Mouse (Mus musculus) monocyte, adult 2 months (primary cell): ENCODE results near the gene Nabp2.

Experiments
- DNase-seq, 2 experiments: peaks; one replicate each; pipeline ENCODE4 v3.0.0; 2022; ENCODE audit warnings: low spot score in 2 of 2, low read depth in 1 of 2

Gene Nabp2

GRCm38 (mm10) chr10:128429454-128429853 lies 18.2 kb upstream of the Nabp2 start:
- no peak for DNase-seq

GRCm38 (mm10) chr10:128429052-128429451 lies 17.8 kb upstream of the Nabp2 start:
- no peak for DNase-seq

- DNase-seq, result no peak
Observed at GRCm38 (mm10) chr10:128425260-128425659, 14.0 kb upstream of the Nabp2 start.

- DNase-seq, result no peak
Observed at GRCm38 (mm10) chr10:128424604-128425003, 13.3 kb upstream of the Nabp2 start.

GRCm38 (mm10) chr10:128422426-128422825 lies 11.1 kb upstream of the Nabp2 start:
- DNase-seq, result no peak

GRCm38 (mm10) chr10:128414848-128415247 lies 3.6 kb upstream of the Nabp2 start:
- DNase-seq, result no peak

- DNase-seq, result no peak
Observed at GRCm38 (mm10) chr10:128413076-128413475, 1.8 kb upstream of the Nabp2 start.

GRCm38 (mm10) chr10:128412558-128412957 lies 1.3 kb upstream of the Nabp2 start:
- no peak for DNase-seq

- no peak for DNase-seq
Observed at GRCm38 (mm10) chr10:128412055-128412381, 726 bp upstream of the Nabp2 start.

- no peak for DNase-seq
Observed at GRCm38 (mm10) chr10:128410560-128410845, 789 bp downstream of the Nabp2 start.

GRCm38 (mm10) chr10:128409692-128410559 lies 1.4 kb downstream of the Nabp2 start:
- DNase-seq, result peak; percentile 93 to 95

GRCm38 (mm10) chr10:128408591-128409535 lies 2.4 kb downstream of the Nabp2 start:
- DNase-seq, result no peak

- DNase-seq, result no peak
Observed at GRCm38 (mm10) chr10:128403931-128404330, 7.4 kb downstream of the Nabp2 start.

GRCm38 (mm10) chr10:128401638-128402037 lies 9.7 kb downstream of the Nabp2 start:
- no peak for DNase-seq

- no peak for DNase-seq
Observed at GRCm38 (mm10) chr10:128401056-128401455, 10.2 kb downstream of the Nabp2 start, which contains the start of gene Slc39a5. TSS of gene Slc39a5 (minus strand) at chr10:128401229.

GRCm38 (mm10) chr10:128400338-128400737 lies 11.0 kb downstream of the Nabp2 start:
- DNase-seq, result no peak

- DNase-seq, result no peak
Observed at GRCm38 (mm10) chr10:128397466-128397865, 13.8 kb downstream of the Nabp2 start.

GRCm38 (mm10) chr10:128396716-128397264 lies 14.5 kb downstream of the Nabp2 start:
- DNase-seq, result no peak

GRCm38 (mm10) chr10:128396017-128396673 lies 15.1 kb downstream of the Nabp2 start:
- DNase-seq, result no peak

GRCm38 (mm10) chr10:128391850-128392249 lies 19.4 kb downstream of the Nabp2 start:
- no peak for DNase-seq

GRCm38 (mm10) chr10:128390366-128390765 lies 20.9 kb downstream of the Nabp2 start:
- no peak for DNase-seq
